Mouse (Mus musculus): Measurements from ENCODE around the gene Mmrn1. TPM values are rescaled to one million over a fixed set of nuclear protein-coding genes. Genes with fewer than 3 reads are reported as not detected.
A peak's percentile ranks its signal among the peaks of the same experiment; 100 is the strongest.

The Mmrn1 gene
- total and polyA plus RNA-seq, 3 experiments, result 2.4 to 7.5 (median 6.8) TPM

DNA sequence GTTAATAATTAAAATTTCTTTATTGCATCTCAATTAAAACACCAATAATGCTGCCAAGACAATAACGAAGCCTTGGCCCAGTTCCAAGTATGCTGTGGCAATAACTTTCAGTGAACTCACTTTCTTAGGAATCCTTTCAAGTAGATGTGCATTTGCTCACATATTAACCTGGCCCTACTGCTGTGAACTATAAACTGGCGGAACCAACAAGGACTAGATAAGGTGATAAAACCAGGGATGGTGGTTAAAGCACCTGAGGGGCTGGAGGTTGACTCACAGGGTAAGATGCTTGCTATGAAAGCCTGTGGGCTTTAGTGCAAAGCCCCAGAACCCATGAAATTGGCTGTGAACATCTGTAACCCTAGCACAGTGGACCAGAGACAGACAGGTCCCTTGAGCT, 54.3 kb downstream of the Mmrn1 start:
- Histone ChIP-seq H3K27me3 (ENCODE audit: control insufficient read depth, insufficient read depth, low read length) (no peaks in the 10 kb centered on the region), H3K9ac (ENCODE audit: low read depth, low read length) (no peak overlapping the region), H3K36me3 (ENCODE audit: control insufficient read depth, insufficient read depth, low read length) (no peaks in the 10 kb centered on the region), H3K4me1 (ENCODE audit: control insufficient read depth, insufficient read depth, low read length) (no peaks in the 10 kb centered on the region), H3K79me2 (replicated peaks; ENCODE audit: control insufficient read depth, insufficient read depth, low read length) (no peaks in the 10 kb centered on the region), H3K27ac (no peak overlapping the region), H3K4me3 (no peak overlapping the region)
- 75% methylated on average over 2 of the region's 2 CpGs for WGBS
- no peak for TF ChIP-seq POLR2A (IDR thresholded peaks at IDR 0.05; ENCODE audit: insufficient read depth, low read depth, low read length)
- no peak for TF ChIP-seq CTCF (IDR thresholded peaks at IDR 0.05)
- TF ChIP-seq EP300 (IDR thresholded peaks at IDR 0.05; ENCODE audit: insufficient read depth, low read depth, low read length), result no peak
- intact Hi-C loops (cut with DNase I), result no loop called here
- no peak for DNase-seq

DNA sequence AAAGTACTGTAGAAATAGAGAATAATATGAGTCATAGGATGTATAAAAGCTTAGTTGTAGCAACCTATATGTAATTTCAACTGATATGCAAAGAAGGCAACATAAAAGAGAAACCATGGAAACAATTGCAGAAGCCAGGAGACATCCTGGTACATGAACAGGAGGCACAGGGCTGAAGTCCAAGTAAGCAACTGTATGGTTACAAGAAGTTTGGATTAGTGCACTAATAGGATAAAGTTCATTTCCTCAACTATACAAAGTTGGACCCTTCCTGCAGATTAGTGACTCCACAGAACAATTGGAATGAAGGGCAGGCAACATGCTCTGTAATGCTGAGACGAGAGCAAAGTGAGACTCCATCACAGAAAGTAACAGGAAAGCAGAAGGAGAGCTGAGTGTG, 59.6 kb downstream of the Mmrn1 start:
- no peak overlapping the region for H3K27ac ChIP-seq
- no peaks in the 10 kb centered on the region for H3K36me3 ChIP-seq (ENCODE audit: control insufficient read depth, insufficient read depth, low read length)
- no peak overlapping the region for H3K9ac ChIP-seq (ENCODE audit: low read depth, low read length)
- TF ChIP-seq POLR2A (IDR thresholded peaks at IDR 0.05; ENCODE audit: insufficient read depth, low read depth, low read length) (no peak), CTCF (IDR thresholded peaks at IDR 0.05) (no peak), EP300 (IDR thresholded peaks at IDR 0.05; ENCODE audit: insufficient read depth, low read depth, low read length) (no peak)
- H3K79me2 ChIP-seq (replicated peaks; ENCODE audit: control insufficient read depth, insufficient read depth, low read length), result no peaks in the 10 kb centered on the region
- no peaks in the 10 kb centered on the region for H3K4me1 ChIP-seq (ENCODE audit: control insufficient read depth, insufficient read depth, low read length)
- 43% methylated on average over 1 of the region's 1 CpGs for WGBS
- intact Hi-C loops (cut with DNase I), result no loop called here
- DNase-seq, result no peak
- no peak overlapping the region for H3K4me3 ChIP-seq
- no peaks in the 10 kb centered on the region for H3K27me3 ChIP-seq (ENCODE audit: control insufficient read depth, insufficient read depth, low read length)

DNA sequence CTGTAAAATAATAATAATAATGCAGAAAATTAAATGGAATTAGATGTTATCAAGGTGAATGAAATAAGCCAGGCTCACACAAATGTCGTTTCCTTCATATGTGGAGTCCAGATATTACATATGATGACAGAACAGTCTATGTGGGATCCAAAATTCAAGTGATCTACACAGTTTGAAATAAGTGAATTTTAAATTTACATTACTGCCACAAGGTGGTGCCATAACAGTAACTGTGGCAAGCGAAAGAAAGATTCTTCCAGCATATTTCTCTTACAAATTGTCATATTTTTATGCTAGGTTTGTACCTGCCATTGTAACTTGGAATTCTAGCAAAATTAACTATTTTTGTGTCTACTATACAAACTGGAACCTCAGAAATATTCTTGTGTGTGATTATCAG, 61.1 kb downstream of the Mmrn1 start:
- 35% methylated on average over 2 of the region's 2 CpGs for WGBS
- Histone ChIP-seq H3K4me1 (ENCODE audit: control insufficient read depth, insufficient read depth, low read length) (no peaks in the 10 kb centered on the region), H3K9ac (ENCODE audit: low read depth, low read length) (no peak overlapping the region), H3K27me3 (ENCODE audit: control insufficient read depth, insufficient read depth, low read length) (no peaks in the 10 kb centered on the region), H3K4me3 (no peak overlapping the region), H3K36me3 (ENCODE audit: control insufficient read depth, insufficient read depth, low read length) (no peaks in the 10 kb centered on the region), H3K27ac (no peak overlapping the region), H3K79me2 (replicated peaks; ENCODE audit: control insufficient read depth, insufficient read depth, low read length) (no peaks in the 10 kb centered on the region)
- TF ChIP-seq POLR2A (IDR thresholded peaks at IDR 0.05; ENCODE audit: insufficient read depth, low read depth, low read length) (no peak), CTCF (IDR thresholded peaks at IDR 0.05) (peak; percentile 71), EP300 (IDR thresholded peaks at IDR 0.05; ENCODE audit: insufficient read depth, low read depth, low read length) (no peak)
- no peak for DNase-seq
- intact Hi-C loops (cut with DNase I), result no loop called here

DNA sequence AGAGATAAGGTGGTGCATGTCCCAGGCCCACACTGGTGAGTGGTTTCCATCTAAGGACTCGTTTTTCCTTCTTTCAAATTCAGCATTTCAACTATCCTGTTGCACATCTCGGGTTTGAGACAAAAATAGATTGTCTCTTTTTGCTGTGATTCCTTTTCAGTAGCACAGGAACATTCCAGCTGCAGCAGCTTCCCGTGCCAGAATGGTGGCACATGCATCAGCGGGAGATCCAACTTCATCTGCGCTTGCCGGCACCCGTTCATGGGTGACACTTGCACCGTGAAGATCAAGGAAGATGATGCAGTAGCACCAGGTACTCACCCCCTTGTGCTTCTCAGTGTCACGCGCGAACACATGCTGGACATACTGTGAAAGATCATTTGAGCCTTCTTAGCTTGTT, 62.1 kb downstream of the Mmrn1 start:
- DNase-seq, result no peak
- Histone ChIP-seq H3K4me1 (ENCODE audit: control insufficient read depth, insufficient read depth, low read length) (no peaks in the 10 kb centered on the region), H3K36me3 (ENCODE audit: control insufficient read depth, insufficient read depth, low read length) (no peaks in the 10 kb centered on the region), H3K79me2 (replicated peaks; ENCODE audit: control insufficient read depth, insufficient read depth, low read length) (no peaks in the 10 kb centered on the region), H3K4me3 (no peak overlapping the region), H3K27ac (no peak overlapping the region), H3K27me3 (ENCODE audit: control insufficient read depth, insufficient read depth, low read length) (no peaks in the 10 kb centered on the region), H3K9ac (ENCODE audit: low read depth, low read length) (no peak overlapping the region)
- intact Hi-C loops (cut with DNase I), result no loop called here
- 71% methylated on average over 11 of the region's 11 CpGs for WGBS
- TF ChIP-seq POLR2A (IDR thresholded peaks at IDR 0.05; ENCODE audit: insufficient read depth, low read depth, low read length) (no peak), EP300 (IDR thresholded peaks at IDR 0.05; ENCODE audit: insufficient read depth, low read depth, low read length) (no peak), CTCF (IDR thresholded peaks at IDR 0.05) (no peak)

DNA sequence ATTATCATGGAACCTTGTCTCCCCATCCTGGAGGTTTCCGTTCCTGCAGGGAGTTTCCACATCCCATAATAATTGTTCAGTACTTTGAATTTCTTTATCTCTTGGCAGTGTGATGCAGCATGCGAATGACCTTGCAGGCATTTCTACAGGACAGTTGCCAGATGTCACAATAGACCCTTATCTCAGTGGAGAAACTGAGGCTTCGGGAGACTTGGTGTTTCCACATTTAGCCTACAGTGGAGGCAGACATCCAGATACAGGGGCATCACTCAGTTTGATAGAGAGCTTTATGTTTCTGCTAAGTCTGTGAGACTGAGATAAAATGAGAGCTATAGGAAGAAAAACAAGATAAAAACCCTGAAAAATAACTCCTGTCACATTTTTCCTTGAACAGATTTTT, 63.0 kb downstream of the Mmrn1 start:
- no peak for DNase-seq
- Histone ChIP-seq H3K27me3 (ENCODE audit: control insufficient read depth, insufficient read depth, low read length) (no peaks in the 10 kb centered on the region), H3K9ac (ENCODE audit: low read depth, low read length) (no peak overlapping the region), H3K27ac (no peak overlapping the region), H3K4me3 (no peak overlapping the region), H3K4me1 (ENCODE audit: control insufficient read depth, insufficient read depth, low read length) (no peaks in the 10 kb centered on the region), H3K79me2 (replicated peaks; ENCODE audit: control insufficient read depth, insufficient read depth, low read length) (no peaks in the 10 kb centered on the region), H3K36me3 (ENCODE audit: control insufficient read depth, insufficient read depth, low read length) (no peaks in the 10 kb centered on the region)
- TF ChIP-seq POLR2A (IDR thresholded peaks at IDR 0.05; ENCODE audit: insufficient read depth, low read depth, low read length) (no peak), EP300 (IDR thresholded peaks at IDR 0.05; ENCODE audit: insufficient read depth, low read depth, low read length) (no peak)
- intact Hi-C loops (cut with DNase I), result loop anchor here (2.0 kb wide), 1 partner anchor 313 kb away; no protein-coding TSS in a partner anchor
- WGBS, result 17% methylated on average over 3 of the region's 3 CpGs

DNA sequence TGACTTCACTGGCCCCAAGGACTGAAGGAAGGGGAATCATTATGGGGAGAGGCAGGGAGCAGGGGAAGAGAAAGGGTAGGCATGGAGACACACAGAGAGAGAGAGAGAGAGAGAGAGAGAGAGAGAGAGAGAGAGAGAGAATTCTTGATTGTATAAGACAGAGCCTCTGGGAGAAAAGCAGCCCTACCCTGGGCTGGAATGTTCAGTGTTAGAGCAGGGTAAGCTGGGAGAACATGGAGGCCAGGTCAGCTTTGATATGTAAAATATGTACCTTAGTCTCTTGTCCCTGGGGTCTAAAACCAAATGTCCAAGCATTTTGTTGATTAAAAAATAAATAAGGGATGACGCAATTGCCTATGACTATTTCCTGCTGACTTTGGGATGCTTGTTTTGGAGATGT, 67.6 kb downstream of the Mmrn1 start:
- Histone ChIP-seq H3K4me3 (no peak overlapping the region), H3K27ac (no peak overlapping the region), H3K36me3 (ENCODE audit: control insufficient read depth, insufficient read depth, low read length) (no peaks in the 10 kb centered on the region), H3K4me1 (ENCODE audit: control insufficient read depth, insufficient read depth, low read length) (no peaks in the 10 kb centered on the region), H3K27me3 (ENCODE audit: control insufficient read depth, insufficient read depth, low read length) (no peaks in the 10 kb centered on the region), H3K79me2 (replicated peaks; ENCODE audit: control insufficient read depth, insufficient read depth, low read length) (no peaks in the 10 kb centered on the region), H3K9ac (ENCODE audit: low read depth, low read length) (no peak overlapping the region)
- no peak for TF ChIP-seq EP300 (IDR thresholded peaks at IDR 0.05; ENCODE audit: insufficient read depth, low read depth, low read length)
- no peak for TF ChIP-seq POLR2A (IDR thresholded peaks at IDR 0.05; ENCODE audit: insufficient read depth, low read depth, low read length)
- no peak for TF ChIP-seq CTCF (IDR thresholded peaks at IDR 0.05)
- intact Hi-C loops (cut with DNase I), result no loop called here
- DNase-seq, result no peak
- WGBS, result 97% methylated on average over 1 of the region's 1 CpGs
